Mouse (Mus musculus): ENCODE measurements around the gene Lgals3. TPM values are rescaled to one million over a fixed set of nuclear protein-coding genes. Genes with fewer than 3 reads are reported as not detected.

The Lgals3 gene
- polyA plus RNA-seq, 1 experiment from 2014 or later = 2.6 TPM

DNA sequence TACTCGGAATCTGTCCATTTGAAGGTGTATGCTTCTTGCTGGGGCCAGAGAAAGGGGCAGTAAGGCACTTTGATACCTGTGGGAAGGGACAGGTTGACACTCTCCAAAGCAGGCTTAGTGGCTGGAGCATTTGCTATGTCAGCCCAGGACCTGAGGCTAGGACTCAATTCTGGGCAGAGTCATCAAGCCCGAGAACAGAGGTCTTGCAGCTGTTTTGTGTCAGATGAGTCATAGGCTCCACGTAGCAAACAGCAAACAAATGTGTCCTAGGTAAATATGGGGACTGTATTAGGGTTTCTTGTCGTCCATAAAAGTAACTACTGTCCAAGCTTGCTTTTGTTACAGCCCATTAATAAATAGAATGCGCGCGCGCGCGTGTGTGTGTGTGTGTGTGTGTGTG lies 15.3 kb upstream of the Lgals3 start:
- H3K9ac ChIP-seq (replicated peaks) = no peak overlapping the region
- H3K36me3 ChIP-seq = no peaks in the 10 kb centered on the region
- no peak overlapping the region for H3K4me2 ChIP-seq (replicated peaks)
- no peak for ATAC-seq (replicated peaks)
- no peak overlapping the region for H3K4me3 ChIP-seq
- no peak overlapping the region for H3K27ac ChIP-seq (replicated peaks)
- WGBS = 93% methylated on average over 10 of the region's 10 CpGs
- no peaks in the 10 kb centered on the region for H3K27me3 ChIP-seq
- H3K9me3 ChIP-seq = no peaks in the 10 kb centered on the region
- H3K4me1 ChIP-seq = no peaks in the 10 kb centered on the region

DNA sequence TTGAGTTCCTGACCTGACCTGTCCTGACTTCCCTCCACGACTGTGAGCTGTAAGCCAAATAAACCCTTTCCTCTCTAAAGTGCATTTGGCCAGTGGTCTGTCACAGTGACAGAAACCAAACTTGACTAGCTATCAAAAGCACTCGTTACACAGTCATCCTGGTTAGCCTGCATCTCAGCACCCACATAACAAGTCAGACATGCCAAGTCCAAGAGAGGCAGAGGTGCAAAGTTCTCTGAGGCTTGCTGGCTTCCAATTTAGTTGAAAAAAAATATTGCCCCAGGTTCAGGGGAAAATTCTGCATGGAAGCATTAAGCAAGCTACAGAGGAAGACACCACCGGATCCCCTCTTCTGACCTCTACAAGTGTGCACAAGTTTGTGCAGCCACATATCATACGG lies 14.3 kb upstream of the Lgals3 start:
- H3K9me3 ChIP-seq = no peaks in the 10 kb centered on the region
- no peak overlapping the region for H3K4me3 ChIP-seq
- H3K36me3 ChIP-seq = no peaks in the 10 kb centered on the region
- no peak overlapping the region for H3K27ac ChIP-seq (replicated peaks)
- no peaks in the 10 kb centered on the region for H3K27me3 ChIP-seq
- no peaks in the 10 kb centered on the region for H3K4me1 ChIP-seq
- ATAC-seq (replicated peaks) = no peak
- H3K4me2 ChIP-seq (replicated peaks) = no peak overlapping the region
- WGBS = 84% methylated on average over 4 of the region's 4 CpGs
- H3K9ac ChIP-seq (replicated peaks) = no peak overlapping the region

DNA sequence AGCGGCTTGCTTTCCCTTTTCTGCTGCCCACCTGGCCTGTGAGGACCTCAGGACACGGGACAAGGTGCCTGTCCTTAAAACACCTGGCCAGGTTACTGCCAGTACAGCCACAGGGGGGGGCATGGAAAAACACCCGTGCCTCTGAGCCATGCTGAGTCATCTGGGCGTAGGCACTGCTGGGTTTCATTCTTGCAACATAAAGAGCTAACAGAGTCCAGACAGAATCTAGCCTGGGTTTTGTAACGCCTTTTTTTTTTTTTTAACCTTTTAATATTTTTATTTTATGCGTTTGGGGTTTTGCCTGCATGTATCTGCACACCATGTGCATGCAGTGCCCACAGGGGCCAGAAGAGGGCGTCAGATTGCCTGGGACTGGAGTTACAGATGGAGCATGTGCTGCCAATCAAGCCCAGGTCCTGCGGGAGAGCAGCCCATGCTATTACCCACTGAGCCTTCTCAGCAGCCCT lies 13.4 kb upstream of the Lgals3 start:
- Histone ChIP-seq H3K27ac (replicated peaks) (no peak overlapping the region), H3K9me3 (no peaks in the 10 kb centered on the region), H3K4me1 (no peaks in the 10 kb centered on the region), H3K9ac (replicated peaks) (no peak overlapping the region), H3K4me3 (no peak overlapping the region), H3K36me3 (no peaks in the 10 kb centered on the region), H3K4me2 (replicated peaks) (no peak overlapping the region), H3K27me3 (no peaks in the 10 kb centered on the region)
- WGBS = 68% methylated on average over 8 of the region's 8 CpGs
- no peak for ATAC-seq (replicated peaks)

DNA sequence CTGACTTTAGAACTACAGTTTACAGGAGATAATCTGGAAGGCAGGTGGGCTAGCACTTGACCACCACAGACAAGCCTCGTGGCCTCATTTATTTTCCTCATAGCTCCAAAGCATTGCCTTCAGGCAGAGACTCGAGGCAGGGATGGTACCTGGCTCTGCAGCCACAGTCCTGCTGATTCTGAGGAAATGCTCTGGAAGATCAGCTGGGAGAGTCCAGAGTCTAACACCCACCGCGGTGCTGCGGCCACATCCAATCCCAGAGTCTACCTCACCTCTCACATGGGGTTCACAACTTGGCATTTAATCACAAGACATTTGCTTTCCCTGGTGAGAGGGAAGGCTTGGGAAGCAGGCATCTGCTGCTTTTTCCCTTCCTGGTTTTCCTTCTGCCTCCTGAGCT lies 12.6 kb upstream of the Lgals3 start:
- Histone ChIP-seq H3K27me3 (no peaks in the 10 kb centered on the region), H3K4me2 (replicated peaks) (no peak overlapping the region), H3K27ac (replicated peaks) (no peak overlapping the region), H3K4me1 (no peaks in the 10 kb centered on the region), H3K4me3 (no peak overlapping the region), H3K9me3 (no peaks in the 10 kb centered on the region), H3K9ac (replicated peaks) (no peak overlapping the region), H3K36me3 (no peaks in the 10 kb centered on the region)
- WGBS = 78% methylated on average over 5 of the region's 5 CpGs
- no peak for ATAC-seq (replicated peaks)

DNA sequence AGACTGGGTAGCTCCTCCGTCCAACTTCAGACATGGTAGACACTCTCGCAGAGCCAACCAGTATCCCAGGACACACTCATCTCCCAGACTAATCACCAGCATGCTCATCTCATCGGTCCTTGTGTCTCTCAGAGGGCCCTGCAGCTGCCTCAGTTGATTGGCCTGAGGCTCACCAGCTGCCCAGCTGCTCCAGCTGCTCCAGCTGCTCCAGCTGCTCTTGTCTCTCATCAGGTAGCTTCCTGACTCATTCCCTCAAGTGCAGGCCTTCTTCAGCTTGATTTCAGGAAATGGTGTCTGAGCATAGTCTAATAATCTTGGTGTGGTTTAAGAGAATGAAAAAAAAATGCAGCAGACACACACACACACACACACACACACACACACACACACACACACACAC lies 10.9 kb upstream of the Lgals3 start:
- WGBS = 82% methylated on average over 3 of the region's 3 CpGs
- no peaks in the 10 kb centered on the region for H3K4me1 ChIP-seq
- no peaks in the 10 kb centered on the region for H3K36me3 ChIP-seq
- ATAC-seq (replicated peaks) = no peak
- H3K27me3 ChIP-seq = no peaks in the 10 kb centered on the region
- no peaks in the 10 kb centered on the region for H3K9me3 ChIP-seq
- H3K27ac ChIP-seq (replicated peaks) = no peak overlapping the region
- H3K4me2 ChIP-seq (replicated peaks) = no peak overlapping the region
- no peak overlapping the region for H3K4me3 ChIP-seq
- no peak overlapping the region for H3K9ac ChIP-seq (replicated peaks)

DNA sequence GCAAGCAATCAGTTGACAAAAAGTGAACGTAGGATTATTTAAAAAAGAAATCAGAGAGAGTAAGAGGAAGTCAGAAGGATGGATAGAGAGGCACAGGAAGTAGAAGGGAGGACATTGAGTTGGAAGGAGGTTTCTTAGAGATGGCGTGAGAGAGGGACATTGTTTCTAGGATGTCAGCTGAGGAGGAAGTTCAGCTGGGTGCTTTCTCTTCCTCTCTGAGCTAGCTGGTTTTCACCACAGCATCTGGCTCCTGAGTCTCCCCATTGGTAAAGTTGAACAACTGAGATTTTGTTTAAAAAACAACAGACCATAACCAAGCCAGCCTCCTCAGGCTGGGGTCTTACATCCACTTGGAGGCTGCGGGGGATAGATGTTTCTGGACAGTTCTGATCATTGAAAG lies 7.9 kb upstream of the Lgals3 start:
- Histone ChIP-seq H3K36me3 (no peaks in the 10 kb centered on the region), H3K4me2 (replicated peaks) (no peak overlapping the region), H3K9me3 (no peaks in the 10 kb centered on the region), H3K9ac (replicated peaks) (no peak overlapping the region), H3K27me3 (no peaks in the 10 kb centered on the region), H3K27ac (replicated peaks) (no peak overlapping the region), H3K4me3 (no peak overlapping the region), H3K4me1 (no peaks in the 10 kb centered on the region)
- 79% methylated on average over 3 of the region's 3 CpGs for WGBS
- ATAC-seq (replicated peaks) = no peak

DNA sequence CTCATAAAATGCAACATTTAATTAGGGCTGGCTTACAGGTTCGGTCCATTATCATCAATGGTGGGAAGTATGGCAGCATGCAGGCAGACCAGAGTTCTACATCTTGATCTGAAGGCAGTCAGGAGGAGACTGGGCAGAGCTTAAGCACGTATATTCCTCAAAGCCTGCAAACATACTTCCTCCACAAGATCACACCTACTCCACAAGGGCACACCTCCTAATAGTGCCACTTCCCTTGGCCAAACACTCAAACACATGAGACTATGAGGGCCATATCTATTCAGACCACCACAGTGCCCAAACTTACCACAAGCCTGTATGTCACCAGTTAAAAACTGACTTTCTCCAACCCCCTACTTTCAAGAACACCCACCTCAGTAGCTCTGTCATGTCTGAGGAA lies 6.1 kb upstream of the Lgals3 start:
- H3K36me3 ChIP-seq = no peaks in the 10 kb centered on the region
- H3K4me2 ChIP-seq (replicated peaks) = no peak overlapping the region
- WGBS = 92% methylated on average over 2 of the region's 2 CpGs
- no peak overlapping the region for H3K27ac ChIP-seq (replicated peaks)
- no peaks in the 10 kb centered on the region for H3K9me3 ChIP-seq
- H3K4me1 ChIP-seq = peaks cover 12% of the 10 kb centered on the region
- no peak overlapping the region for H3K4me3 ChIP-seq
- H3K27me3 ChIP-seq = no peaks in the 10 kb centered on the region
- no peak for ATAC-seq (replicated peaks)
- H3K9ac ChIP-seq (replicated peaks) = no peak overlapping the region

DNA sequence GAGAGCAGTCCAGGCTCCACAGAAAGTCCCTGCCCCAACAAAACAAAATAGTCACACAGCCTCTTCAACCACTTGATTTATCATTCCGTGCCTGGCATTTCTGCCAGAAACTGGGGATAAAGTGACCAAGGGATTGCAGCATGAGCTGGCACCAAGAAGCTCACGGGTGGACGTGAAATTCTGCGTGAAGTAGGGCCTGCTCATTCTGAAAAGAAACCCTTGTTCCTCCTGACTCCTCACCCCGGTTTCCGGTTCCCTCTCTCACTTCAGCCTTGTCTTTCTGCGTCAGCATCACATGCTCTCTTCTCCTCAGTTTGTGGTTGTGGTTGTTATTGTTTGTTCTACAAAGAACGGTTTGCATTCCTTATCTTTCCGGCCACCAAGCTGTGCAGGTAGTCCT lies 5.7 kb upstream of the Lgals3 start:
- no peaks in the 10 kb centered on the region for H3K36me3 ChIP-seq

DNA sequence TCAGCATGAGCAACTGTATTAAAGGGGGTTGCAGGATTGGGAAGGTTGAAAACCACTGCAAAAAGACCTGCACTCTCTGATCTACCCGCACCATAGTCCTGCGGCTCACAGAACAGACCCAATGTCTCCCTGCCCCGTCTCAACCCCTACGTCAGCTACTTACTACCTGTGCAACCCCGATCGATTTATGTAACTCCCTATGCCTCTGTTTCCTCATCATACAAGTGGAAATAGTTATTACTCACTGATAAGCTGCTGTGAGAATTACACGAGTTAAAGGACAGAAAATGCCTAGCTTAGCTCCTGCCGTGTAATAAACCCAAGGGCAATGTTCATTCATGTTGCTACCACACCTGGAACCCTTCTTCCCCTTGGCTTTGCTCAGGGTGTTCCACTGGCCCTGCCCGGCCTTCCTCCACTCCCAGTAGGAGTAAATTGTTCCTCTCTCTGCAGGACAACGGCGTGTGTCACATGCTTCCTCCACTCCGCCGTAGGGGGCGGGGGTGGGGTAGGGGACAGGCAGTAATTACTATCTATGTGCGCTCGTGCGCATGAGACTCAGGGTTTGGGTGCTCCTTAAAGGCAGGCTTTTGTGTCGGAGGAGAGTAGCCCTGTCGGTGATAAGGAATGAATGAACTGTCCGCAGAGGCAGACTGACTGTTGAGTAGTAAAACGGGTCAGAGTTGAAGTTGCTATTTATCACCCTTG lies 2.7 kb upstream of the Lgals3 start:
- Histone ChIP-seq H3K9me3 (no peaks in the 10 kb centered on the region), H3K4me3 (no peak overlapping the region), H3K27ac (replicated peaks) (no peak overlapping the region), H3K36me3 (no peaks in the 10 kb centered on the region), H3K4me1 (peaks cover 31% of the 10 kb centered on the region), H3K9ac (replicated peaks) (no peak overlapping the region), H3K27me3 (no peaks in the 10 kb centered on the region), H3K4me2 (replicated peaks) (no peak overlapping the region; the same call in 1 of the 2 replicates)
- WGBS = 39% methylated on average over 21 of the region's 21 CpGs
- no peak for ATAC-seq (replicated peaks)

More for the DNA sequence above, 5.7 kb upstream of the Lgals3 start:
- H3K4me3 ChIP-seq = no peak overlapping the region
- H3K9ac ChIP-seq (replicated peaks) = no peak overlapping the region
- no peak for ATAC-seq (replicated peaks)
- H3K27me3 ChIP-seq = no peaks in the 10 kb centered on the region
- H3K9me3 ChIP-seq = no peaks in the 10 kb centered on the region
- H3K4me1 ChIP-seq = peaks cover 16% of the 10 kb centered on the region
- no peak overlapping the region for H3K4me2 ChIP-seq (replicated peaks)
- H3K27ac ChIP-seq (replicated peaks) = no peak overlapping the region
- 89% methylated on average over 9 of the region's 9 CpGs for WGBS

DNA sequence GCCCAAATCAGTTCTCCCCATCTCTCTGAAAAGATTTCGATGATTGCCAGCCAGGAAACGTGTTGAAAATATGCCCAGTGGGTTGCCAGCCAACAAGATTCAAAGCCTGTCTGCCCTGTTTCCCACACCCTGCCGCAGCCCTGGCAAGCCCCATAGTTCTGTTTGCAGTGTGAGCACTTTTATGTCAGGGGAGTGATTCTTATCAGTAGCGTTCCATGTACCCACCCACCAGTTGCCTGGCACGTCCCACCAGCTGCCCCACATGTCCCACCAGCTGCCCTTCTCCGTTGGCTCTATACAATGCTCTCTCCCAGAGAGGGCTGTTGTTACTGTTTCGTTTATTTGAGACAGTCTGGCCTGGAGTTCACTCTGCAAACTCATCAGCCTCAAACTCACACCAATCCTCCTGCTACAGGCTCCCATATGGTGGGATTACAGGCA lies 650 bp upstream of the Lgals3 start:
- Histone ChIP-seq H3K36me3 (no peaks in the 10 kb centered on the region), H3K27ac (replicated peaks) (peak overlapping the region; percentile 42), H3K9ac (replicated peaks) (no peak overlapping the region), H3K9me3 (no peaks in the 10 kb centered on the region), H3K4me1 (peaks cover 31% of the 10 kb centered on the region), H3K4me2 (replicated peaks) (no peak overlapping the region), H3K27me3 (peaks cover 4% of the 10 kb centered on the region; the same call in 1 of the 2 replicates), H3K4me3 (no peak overlapping the region)
- 21% methylated on average over 7 of the region's 7 CpGs for WGBS
- peak; percentile 93 for ATAC-seq (replicated peaks)

DNA sequence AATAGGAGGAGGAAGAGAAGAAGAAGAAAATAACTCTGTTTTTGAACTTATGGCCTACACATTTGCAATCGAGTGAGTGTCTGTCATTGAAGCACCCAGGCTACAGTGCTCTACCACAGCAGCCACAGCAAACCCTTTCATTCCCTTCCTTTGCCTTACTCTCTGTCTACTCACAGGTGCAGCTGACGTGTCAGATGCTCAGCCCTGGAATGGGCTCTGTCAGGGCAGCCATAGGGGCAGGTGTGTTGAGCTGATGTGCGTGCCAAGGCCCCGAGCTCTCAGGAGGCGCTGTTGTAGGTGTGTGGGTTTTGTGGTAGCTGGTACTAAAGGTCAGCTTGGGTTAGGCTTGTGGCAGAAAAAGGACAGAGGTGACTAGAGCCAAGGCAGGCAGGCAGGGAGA lies 2.2 kb downstream of the Lgals3 start:
- Histone ChIP-seq H3K4me1 (peaks cover 40% of the 10 kb centered on the region), H3K9me3 (no peaks in the 10 kb centered on the region), H3K27me3 (peaks cover 29% of the 10 kb centered on the region), H3K9ac (replicated peaks) (no peak overlapping the region), H3K27ac (replicated peaks) (no peak overlapping the region), H3K36me3 (no peaks in the 10 kb centered on the region), H3K4me3 (no peak overlapping the region), H3K4me2 (replicated peaks) (no peak overlapping the region)
- 88% methylated on average over 5 of the region's 5 CpGs for WGBS
- no peak for ATAC-seq (replicated peaks)

DNA sequence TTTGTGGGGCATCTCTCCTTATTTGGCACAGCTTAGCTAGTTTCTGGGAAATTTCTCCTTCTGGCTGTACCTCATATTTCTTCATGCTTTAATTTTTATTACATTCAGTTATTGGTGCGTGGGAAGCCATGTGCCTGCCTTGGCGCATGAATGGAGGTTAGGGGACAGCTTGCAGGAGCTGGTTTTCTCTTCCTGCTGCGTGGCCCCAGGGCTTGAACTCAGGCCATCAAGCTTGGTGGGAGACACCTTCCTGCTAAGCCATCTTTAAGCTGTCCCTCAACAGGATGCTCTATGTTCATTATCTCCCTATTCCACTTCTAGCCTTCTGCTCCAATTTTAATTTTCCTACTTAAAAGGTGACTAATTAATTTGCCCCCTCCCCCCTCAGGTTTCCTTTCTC lies 3.2 kb downstream of the Lgals3 start:
- Histone ChIP-seq H3K9ac (replicated peaks) (no peak overlapping the region), H3K4me2 (replicated peaks) (no peak overlapping the region), H3K4me3 (no peak overlapping the region), H3K27me3 (peaks cover 29% of the 10 kb centered on the region), H3K36me3 (no peaks in the 10 kb centered on the region), H3K9me3 (no peaks in the 10 kb centered on the region), H3K27ac (replicated peaks) (no peak overlapping the region), H3K4me1 (peaks cover 32% of the 10 kb centered on the region)
- no peak for ATAC-seq (replicated peaks)
- WGBS = 75% methylated on average over 3 of the region's 3 CpGs

DNA sequence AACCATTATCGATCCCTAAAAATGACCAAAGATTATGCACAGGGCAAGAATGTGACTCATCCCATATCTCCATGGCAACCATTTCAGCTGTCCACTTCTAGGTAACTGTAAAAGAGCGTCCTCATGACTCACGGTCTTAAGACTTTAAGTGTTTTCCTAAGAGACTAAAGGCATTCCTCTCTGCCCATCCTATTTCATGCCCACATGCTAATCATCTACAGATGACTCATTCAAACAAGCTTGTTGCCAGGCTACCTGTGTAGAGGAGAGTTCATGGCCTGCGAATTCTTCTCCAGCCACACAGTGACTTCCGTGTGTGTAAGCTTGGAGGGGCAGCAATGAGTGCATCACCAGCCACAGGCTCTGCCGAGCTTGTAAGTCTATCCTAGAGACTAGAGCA lies 4.1 kb downstream of the Lgals3 start:
- H3K9ac ChIP-seq (replicated peaks) = no peak overlapping the region
- no peaks in the 10 kb centered on the region for H3K36me3 ChIP-seq
- H3K27ac ChIP-seq (replicated peaks) = no peak overlapping the region
- no peaks in the 10 kb centered on the region for H3K9me3 ChIP-seq
- H3K4me2 ChIP-seq (replicated peaks) = no peak overlapping the region
- H3K4me3 ChIP-seq = no peak overlapping the region
- ATAC-seq (replicated peaks) = no peak
- WGBS = 75% methylated on average over 6 of the region's 6 CpGs
- peaks cover 25% of the 10 kb centered on the region for H3K4me1 ChIP-seq
- peaks cover 29% of the 10 kb centered on the region for H3K27me3 ChIP-seq

Measured in forebrain, embryonic 15.5 days (tissue).